Mouse (Mus musculus) lung, postnatal 10 days (tissue): ENCODE data around the gene Socs3.

Source experiments
- DNase-seq: peaks from one replicate; pipeline ENCODE4 v3.0.0; 2021

The Socs3 gene

DNA sequence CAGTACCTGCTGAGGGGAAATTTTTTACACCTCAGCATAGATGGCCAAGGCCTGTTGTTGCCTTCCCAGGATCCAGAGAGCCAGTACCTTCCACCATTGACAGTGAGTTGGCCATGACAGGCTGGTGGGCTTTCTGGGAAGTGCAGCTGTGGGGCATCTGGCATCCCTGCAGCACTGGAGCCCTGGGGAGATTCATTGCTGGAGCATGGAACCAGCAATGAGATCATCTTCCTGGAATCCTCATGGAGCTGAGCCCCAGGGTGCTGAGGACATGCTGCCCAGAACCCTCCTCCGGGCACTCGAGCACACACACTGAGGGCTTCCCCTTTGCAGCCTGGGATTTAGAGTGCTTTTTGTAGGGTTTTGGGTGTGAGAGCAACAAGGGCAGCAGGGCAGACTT, 25.4 kb upstream of the Socs3 start:
- DNase-seq = no peak

DNA sequence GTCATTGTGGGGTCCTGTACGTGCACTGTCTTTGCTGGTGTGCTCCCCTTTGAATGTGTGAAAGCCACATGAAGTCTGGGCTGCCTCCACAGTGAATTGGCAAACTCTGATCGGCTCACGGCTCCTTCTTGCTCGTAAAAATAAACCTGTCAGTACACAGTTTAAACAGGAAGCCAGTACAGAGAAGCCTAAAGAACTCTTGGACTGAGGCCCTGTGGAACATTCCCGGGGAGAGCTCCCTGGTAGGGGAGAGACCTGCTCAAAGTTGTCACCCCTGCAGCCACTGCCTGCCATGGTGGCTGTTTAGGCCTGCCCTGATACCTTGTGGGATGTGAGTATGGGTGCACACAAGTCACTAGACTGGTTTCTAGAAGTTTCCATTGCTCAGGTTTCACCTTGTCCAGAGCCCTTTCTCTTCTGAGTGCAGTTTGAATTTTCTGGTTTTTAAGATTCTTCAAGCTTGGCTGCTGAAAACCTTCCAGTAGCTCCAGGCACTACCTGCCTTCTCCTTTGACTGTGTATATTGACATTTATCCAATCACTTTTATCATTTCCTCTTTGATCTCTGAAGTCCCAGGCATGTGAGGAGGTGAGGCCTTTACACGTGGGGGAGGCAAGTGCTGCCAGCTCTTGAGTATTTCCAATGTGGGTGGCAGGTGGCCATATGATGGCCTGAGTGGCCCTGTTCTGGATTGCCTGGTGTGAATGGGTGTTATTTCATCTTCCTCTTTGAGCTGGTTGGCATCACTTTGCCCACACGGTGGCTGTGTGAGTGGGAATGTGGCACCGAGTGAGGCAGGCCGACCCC, 24.6 kb upstream of the Socs3 start:
- DNase-seq = peak; percentile 59

DNA sequence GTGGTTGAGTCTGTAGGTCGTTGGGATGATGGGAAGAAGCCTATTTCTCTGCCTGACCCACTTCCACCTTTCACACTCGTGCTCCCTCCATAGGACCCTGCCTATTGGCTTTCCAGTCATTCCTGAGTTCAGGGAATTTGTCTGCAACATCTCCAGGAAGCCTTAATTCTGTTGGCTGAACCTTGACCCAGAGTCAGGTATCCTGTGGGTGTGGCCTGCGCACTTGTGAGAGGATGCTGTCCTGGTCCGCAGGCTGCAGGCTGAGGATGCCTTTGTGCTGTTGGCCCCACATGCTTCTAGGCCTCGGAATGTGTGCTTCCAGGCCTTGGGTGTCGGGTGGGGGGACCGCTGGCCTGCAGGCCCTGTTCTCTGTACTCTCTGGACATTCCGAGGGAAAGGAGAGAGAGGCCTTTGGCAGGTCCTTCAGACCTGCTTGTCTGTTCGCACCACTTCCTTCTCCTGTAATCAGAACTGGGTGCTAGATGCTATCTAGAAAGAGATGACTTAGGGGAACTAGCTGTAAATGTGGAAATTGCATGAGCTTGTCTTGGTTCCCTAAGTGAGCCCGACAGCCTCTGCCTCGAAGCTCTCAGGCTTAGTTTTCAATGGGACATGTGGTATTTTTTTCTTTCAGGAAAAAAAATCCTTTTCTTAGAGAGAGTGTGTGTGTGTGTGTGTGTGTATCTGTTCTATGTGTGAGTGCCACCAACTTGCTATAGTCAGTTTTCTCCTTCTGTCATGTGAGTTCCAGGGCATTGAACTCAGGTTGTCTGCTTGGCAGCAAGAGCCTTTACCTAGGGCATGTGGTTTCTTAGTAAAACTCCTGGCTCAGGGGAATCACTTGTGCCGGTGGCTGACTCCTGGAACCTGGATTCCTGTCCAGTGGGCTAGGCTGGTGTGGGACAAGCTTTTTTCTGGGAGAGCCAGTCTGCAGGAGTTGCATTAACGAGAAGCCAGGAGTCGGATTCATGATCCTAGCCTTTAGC, 23.6 kb upstream of the Socs3 start:
- no peak for DNase-seq

DNA sequence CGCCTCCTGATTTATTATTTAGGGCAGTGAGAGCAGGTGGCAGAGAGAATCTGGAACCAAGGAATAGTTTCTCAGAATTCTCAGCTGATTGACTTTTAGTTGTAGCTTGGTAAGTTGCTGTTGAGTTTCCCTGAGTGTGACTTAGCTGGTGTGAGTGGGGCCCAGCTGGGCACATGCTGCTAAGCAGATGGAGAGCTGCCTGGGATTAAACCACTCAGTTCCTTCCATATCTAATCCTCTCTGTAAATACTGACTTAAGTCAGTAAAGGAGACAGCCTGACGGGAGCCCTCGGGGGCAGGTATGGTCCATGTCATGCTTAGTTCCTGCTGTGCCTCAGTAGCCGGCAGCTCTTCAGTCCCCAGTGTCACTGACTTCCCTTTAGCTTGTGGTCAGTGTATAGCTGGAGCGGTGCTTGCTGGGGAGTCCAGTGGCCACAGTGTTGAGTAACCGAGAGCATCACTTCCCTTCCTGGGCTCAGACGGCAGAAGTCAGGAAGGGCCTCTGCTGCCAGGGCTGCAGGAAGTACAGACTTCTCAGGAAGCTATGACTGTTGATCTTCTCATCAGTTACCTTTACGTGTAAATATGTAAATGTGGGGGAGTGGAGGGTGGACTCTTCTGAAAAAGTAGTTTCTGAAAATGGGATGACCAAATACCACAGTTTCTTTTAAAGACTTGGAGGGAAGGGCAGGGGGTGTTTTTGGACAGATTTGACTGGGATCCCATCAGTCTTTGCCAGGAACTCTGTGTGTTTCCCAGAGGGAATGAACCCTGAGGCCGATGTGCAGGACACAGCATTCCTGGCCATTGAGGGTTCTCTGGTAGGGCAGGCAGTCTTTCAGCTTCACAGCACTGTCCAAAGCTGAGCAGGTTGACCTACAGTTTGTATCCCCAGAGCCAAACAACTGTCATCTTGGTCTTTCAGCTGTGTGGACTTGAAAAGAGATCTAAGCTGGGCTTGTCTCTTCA, 21.9 kb upstream of the Socs3 start:
- peak; percentile 58 for DNase-seq

DNA sequence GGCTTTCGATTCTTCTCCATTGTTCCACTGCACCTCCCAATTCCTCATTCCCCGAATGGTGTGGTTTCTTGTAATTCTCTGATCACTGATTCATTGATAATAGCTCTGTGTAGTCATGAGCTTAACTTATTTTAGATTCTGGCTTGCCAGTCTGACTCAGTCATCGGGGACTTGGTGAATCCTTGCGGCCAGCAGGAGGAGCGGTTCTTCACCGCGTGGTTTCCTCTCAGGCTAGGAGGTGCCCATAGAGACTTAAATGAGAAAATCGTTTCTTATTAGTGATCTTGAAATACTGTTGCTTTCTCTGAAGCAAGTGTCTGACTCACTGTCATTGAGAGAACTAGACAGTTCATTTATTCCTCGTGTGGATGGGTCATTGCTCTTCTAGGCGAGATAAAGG, 20.1 kb upstream of the Socs3 start:
- no peak for DNase-seq

DNA sequence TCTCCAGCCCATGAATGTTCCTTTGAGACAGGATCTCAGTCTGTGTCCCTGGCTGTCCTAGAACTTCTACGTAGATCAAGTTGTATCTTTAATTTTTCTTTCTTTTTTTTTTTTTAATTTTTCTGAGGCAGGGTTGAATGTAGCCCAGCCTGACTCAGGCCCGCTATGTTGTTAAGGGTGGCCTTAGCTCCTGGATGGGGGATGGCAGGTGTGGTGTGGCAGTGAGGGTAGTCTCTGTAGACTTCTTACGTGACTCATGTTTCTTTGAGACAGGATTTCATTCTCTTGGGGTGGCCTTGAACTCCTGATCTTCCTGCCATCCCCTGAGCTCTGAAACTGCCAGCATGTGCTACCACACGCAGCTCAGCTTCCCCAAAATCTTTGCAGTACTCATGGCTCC, 19.4 kb upstream of the Socs3 start:
- DNase-seq = no peak

DNA sequence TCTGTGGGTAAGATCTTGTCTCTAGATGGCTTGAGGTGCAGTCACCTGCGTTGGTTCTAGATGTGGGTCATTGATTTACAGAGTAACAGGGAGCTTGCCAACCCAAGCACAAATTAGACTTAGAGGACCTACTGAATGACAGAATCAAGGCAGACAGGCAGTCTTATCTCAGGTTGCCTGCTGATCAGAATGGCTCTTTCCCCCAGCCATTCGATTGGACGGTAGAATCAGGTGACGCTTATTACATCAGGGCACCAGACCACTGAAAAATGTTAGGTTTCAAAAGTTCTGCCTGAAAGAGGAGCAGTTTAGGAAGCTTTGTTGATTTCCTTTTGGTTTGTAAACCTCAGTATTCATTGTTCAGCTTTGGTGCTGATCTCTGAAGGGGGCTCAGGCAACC, 18.1 kb upstream of the Socs3 start:
- DNase-seq = no peak

DNA sequence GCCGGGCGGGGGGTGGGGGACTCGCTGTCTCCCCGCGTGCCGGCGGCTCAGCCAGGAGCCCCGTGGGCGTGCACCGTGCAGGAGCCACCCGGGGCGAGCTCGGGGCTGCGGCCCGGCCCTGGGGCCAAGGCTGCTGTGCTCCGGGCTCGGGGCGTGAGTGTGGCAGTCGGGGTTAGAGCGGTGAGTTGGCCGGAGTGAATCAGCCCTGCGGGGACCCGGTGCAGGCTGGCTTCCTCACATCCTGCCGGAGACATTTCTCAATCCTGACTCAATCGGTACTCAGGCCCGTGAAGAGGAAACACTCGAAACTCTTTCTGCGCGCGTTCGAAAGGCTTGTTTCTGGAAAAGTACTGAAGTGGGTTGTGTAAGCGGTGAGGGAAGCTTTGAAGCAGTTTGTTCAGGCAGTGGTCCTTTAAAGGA, 17.2 kb upstream of the Socs3 start:
- peak; percentile 78 for DNase-seq

DNA sequence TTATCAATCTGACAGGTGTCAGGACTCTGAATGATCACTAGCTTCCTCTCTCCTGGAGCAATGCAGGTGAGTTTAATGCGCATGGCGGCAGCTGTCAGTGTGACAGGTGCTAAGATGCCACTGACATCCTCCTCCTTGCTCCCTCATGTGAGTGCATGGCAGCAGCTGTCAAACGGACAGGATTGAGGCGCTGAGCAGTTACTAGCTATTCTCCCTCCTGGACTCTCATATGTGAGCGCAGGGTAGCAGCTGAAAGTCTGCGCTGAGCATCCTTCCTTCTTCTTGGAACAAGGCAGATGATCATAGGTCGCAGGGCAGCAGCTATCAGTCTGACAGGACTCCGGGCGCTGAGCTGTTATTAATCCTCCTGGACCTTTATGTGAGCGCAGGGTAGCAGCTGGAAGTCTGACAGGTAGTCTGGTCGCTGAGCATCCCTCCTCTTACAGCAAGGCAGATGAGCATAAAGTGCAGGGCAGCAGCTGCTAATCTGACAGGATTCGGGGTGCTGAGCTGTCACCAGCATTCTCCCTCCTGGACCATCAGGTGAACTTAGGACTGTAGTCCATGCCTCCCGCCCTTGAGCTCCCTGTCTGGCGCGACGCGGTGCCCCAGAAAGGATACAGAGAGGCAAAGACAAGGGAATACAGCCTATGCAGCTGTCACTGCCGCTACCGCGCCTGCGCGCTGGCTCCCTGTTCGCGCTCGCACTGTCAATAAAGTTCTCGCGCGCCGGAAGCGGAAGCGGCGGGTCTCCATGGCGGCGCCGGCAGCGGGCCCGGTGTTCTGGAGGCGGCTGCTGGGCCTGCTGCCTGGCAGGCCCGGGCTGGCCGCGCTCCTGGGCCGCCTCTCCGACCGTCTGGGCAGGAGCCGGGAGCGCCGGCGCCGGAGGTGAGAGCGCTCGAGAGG, 16.5 kb upstream of the Socs3 start, which contains the start of gene Pgs1:
Gene Pgs1, plus strand, starts transcription at position 167 of the 906 bp plus-strand sequence.
- DNase-seq = peak; percentile 94

DNA sequence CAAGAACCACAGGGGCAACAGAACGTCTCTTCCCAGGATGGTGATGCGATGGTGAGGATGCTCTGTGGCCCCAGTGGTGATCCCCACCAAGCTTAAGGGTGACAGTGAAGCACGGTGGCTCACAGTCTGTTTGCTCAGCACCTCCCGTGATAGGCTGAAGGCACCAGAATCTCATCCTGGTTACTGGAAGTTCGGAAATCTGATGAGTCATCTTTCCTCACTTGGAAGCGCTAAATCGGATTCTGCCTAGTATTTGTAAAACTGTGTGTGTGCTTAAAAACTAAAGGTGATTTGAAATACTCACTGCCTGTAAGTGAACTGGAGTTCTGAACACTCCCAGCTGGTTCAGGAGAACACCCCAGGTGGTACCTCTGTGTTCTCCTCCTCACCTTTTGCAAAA, 13.9 kb upstream of the Socs3 start:
- DNase-seq = no peak

DNA sequence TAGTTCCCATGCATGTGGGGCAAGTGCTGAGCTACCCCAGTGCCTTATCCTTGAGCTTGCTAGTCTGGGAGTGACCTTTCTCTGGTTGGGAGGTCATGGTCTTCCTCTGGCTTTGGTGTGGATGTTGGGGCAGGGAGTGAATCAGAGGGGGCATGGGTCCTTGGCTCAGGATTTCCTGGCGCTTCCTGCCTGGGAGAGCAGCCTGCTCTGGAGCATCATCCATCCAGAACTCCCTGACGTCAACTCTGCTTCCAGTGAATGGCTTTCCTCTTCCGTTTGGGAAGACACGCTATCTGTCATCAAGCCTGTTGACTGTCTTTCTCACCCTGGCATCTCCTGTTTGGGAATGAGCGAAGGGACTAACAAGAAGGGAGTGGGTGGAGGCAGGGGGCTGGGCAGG, 12.6 kb upstream of the Socs3 start:
- peak; percentile 65 for DNase-seq

DNA sequence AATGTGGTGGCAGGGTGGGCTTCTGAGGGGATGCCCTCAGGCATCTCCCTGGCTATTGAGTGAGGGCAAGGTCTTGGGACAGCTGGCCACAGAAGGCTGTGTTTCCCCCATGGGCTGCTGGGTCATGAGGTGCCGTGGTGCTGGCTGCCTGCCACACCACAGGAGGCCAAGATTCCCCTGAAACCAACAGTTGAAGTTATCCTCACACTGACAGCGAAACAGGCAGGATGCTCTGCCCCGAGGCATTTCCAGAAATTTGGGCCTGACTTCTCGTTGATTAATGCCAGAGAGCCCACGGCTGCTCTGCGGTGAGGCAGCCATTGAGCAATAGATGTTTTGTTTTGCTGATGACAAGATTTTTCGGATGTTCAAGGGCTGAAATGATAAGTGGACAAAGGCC, 9.5 kb upstream of the Socs3 start:
- no peak for DNase-seq

DNA sequence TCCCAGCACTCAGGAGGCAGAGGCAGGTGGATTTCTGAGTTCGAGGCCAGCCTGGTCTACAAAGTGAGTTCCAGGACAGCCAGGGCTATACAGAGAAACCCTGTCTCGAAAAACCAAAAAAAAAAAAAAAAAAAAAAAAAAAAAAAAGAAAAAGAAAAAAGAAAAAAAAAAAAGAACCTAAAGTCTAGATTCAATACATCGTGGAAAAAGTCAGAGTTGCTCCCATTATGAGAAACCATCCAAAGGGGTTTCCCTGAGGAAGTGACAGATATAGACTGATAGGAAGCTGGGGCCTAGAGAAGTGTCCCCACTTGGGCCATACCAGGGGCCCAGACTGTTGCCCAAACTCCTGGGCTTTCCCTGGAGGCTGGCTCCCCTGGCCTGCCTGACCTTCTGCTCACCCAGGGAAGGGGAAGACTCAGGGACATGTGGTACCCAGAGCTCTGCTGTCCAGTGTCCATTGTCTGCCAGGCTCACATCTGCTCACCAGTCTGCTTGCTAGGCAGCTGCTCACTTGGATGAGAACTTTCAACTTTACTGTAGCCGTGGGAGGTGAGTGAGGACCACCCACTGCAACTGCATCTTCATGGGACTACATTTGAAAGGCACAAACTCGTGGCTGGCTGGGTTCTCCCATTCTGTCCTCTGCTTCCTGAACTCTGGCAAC, 8.0 kb upstream of the Socs3 start:
- no peak for DNase-seq

DNA sequence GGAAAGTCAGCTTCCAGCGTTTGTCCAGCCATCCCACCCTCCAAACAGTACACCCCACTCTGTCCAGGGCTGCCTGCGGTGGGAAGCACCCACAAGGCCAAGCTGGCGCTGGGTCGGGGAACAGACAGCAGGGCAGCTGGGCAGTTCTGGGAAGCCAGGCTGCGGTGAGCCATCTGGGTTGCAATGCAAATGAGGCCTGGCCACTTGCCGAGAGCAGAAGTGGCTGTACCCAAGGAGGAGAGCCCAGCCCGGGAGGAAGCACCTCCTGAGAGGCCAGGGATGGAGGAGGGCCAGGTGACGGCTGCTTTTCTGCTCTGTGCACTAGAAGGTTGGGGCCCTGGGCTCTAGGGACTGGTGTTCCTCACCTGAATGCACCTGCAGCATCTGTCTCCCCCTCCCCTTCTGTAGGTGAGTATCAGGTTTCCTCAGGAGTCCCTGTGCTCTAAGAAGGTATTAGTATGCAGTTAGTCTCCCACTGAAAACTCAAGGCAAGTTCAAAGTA, 6.3 kb upstream of the Socs3 start:
- DNase-seq = peak; percentile 80

DNA sequence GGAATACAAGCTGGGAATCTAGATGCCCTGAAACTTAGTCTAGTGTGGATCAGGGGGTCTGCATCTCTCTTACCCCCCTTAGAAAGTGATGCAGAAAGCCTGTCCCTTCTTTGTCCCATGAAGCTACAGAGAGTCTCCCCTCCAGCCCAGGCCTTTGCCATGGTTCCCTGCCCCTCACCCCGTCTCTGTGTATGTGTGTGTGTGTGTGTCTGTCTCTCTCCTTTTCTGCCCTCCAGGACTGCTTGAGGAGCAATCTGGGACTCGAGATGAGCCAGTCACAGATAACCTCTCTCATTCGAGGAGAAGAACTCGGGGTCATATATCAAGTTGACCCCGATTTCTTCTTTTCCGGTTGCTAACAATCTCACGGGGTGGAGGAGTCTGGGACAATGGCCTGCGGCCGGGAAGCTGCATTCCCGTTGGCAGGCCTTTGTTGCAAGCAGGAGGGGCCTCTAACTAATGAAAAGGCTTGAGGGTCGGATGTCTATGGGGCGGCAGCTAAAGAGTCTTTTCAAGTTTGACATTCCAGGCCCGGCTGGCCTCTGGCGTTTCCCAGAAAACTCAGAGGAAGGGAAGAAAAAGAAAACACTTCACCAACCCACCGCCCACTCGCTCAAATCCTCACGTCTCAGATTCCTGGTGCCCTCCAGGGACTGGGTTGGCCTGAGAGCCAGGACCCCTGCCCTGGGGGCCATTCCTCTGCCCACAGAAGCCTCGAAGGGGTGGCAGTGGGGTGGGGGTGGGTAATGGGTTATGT, 5.5 kb upstream of the Socs3 start:
- DNase-seq = no peak

DNA sequence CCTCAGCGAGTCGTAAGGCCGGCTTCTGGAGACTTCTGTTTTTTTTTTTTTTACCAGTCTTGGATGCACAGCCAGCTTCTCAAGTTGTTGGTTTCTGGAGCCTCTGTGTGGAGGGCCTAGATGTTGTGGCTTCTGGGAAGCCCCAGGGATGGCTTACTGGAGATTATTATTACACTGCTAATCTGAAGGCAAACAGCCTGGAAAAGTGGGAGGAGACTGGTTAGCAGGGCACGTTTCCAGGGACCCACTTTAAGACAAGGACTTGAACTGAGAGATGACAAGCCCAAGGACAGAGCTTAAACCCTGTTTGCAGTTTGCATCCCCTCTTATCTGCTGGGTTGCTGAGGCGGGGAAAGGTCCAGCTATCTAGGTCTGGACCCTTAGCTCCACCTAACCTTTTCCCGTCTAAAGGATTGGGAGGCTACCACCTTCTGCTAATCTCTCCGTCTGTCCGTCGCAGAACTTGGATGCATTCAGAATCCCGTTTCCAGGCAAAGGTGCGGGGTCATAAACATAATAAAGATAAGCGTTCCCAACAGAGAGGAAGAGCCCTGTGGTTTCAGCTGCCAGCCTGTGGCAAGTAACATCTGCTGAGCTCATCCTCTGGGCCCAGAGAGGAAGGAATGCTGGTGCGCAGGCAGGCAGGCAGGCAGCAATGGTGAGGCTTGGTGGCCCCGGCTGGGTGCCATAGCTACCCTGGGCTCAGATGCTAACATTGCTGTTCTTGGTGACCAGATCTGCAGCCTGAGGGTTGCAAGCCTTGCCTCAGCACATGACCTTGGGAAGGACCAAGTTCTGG, 4.7 kb upstream of the Socs3 start:
- peak; percentile 48 for DNase-seq

DNA sequence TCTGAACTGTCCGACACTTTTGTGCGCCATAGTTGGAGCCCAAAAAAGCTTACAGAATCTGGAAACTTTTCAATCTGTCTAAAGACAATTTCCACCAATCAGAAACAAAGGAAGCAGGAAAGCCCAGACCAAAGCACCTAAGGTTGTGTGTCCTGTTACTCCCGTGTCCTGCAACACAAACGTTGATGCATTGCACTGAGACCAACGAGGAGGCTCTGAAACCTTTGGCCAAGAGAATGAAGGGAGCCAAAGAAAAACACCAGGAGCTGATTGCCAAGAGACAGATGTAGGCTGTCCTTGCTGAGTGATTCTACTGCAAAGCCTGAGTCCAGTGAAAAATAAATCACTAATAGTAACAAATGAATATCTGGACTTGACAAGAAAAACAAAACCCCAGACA, 3.7 kb upstream of the Socs3 start:
- DNase-seq = no peak

DNA sequence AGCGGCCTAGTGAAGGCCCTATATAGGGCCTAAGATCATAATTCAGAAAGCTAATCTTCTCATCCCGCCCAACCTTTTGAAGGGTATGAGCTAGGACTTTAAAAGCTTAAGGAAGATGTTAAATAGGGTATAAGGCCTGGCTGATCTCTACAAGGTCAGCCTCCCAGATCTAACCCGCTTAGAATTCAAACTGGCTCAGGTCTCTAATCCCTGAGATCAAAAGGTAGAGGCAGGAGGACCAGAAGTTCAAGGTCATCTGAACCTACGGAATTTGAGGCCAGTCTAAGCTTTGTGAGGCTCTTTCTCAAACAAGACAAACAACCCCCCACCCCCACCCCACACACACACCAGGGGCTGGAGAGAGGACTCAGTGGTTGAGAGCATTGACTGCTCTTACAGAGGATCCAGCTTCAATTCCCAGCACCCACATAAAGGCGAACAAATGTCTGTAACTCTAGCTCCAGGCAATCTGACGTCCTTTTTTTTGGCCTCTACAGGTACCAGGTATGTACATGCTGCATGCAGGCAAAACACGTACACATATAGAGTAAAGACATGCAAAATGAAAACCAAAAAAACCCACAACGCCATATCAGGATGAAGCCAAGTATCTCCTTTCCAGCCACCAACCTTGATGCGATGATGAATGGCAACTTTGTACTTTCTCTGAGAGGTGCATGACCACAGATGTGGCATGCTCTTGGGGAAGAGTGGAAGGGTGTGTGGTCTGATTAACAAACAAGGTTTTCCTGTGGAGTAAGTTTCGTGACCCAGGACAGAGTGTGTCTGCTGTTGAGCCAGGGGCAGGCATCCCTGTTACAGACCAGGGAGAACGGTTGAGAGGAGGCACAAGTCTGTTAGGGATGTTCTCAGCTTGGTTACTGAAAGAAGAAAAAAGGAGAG, 3.1 kb upstream of the Socs3 start:
- DNase-seq = no peak
